Mouse (Mus musculus): ENCODE measurements around the gene Col13a1. TPM values are rescaled to one million over a fixed set of nuclear protein-coding genes. Genes with fewer than 3 reads are reported as not detected.

Gene Col13a1
- polyA plus RNA-seq (2015; fragmentation: Nextera tagmentation; extraction: Ambion mirVana): 2.3 and 3.6 TPM in 2 replicates

GRCm38 (mm10) chr10:61978866-61979340 is at the start of gene Col13a1:
Gene Col13a1, minus strand, starts transcription at chr10:61979108.

Other genes starting within 250 kb of the Col13a1 start
- gene H2afy2, start 195.0 kb downstream of the Col13a1 start, polyA plus RNA-seq (2015; fragmentation: Nextera tagmentation; extraction: Ambion mirVana): 6.0 and 7.9 TPM in 2 replicates
- gene Neurog3, start 154.0 kb upstream of the Col13a1 start, polyA plus RNA-seq (2015; fragmentation: Nextera tagmentation; extraction: Ambion mirVana): not detected in 2 replicates
- gene Fam241b, start 164.8 kb upstream of the Col13a1 start, polyA plus RNA-seq (2015; fragmentation: Nextera tagmentation; extraction: Ambion mirVana): 1.2 and 1.4 TPM in 2 replicates

Data from spleen, postnatal 0 days (tissue).